Mouse (Mus musculus) CH12.LX (cell line): ENCODE results near the gene Rpl6. TPM values are rescaled to one million over a fixed set of nuclear protein-coding genes. Genes with fewer than 3 reads are reported as not detected.

Experiments used
- DNase-seq: peaks from one replicate; pipeline ENCODE4 v3.0.0-alpha.2; 2013; ENCODE audit errors: extremely low read depth
- H3K27ac ChIP-seq: 2 replicates; pipeline ENCODE4 v1.5.1; 2012; ENCODE audit warnings: low read depth, mild to moderate bottlenecking, control low read depth, moderate library complexity; ENCODE audit not compliant: insufficient read depth
- H3K27me3 ChIP-seq: replicated peaks from 2 replicates; pipeline ENCODE3; 2012; ENCODE audit warnings: inconsistent platforms
- H3K36me3 ChIP-seq, 2 experiments: replicated peaks in 1 of 2; 2 replicates each; pipeline versions ENCODE3 to v1.6.1; 2012; ENCODE audit warnings: inconsistent platforms in 1 of 2, low read length in 1 of 2, mild to moderate bottlenecking in 1 of 2, mixed read lengths in 1 of 2, moderate library complexity in 1 of 2; ENCODE audit not compliant: control insufficient read depth in 1 of 2, insufficient read depth in 1 of 2
- H3K4me1 ChIP-seq, 2 experiments: 2 replicates each; pipeline ENCODE4 v1.6.1; 2012; ENCODE audit warnings: inconsistent platforms in 1 of 2, moderate library complexity in 1 of 2; ENCODE audit not compliant: insufficient read depth in 2 of 2, control insufficient read depth in 1 of 2
- H3K4me2 ChIP-seq: 2 replicates; pipeline ENCODE4 v1.6.1; 2012; ENCODE audit warnings: low read depth, mild to moderate bottlenecking, control low read depth; ENCODE audit not compliant: poor library complexity, insufficient read depth, severe bottlenecking
- H3K4me3 ChIP-seq, 3 experiments: fragments of 150-350 bp in 1 of 3; sonication (generic) in 1 of 3; replicated peaks in 1 of 3; 2 replicates each; pipeline versions ENCODE3 to v1.5.1; 2011 to 2012; ENCODE audit warnings: low read depth in 2 of 3, low read length in 2 of 3, mild to moderate bottlenecking in 2 of 3, moderate library complexity in 2 of 3, control low read depth in 1 of 3, improper control_type of control experiment in 1 of 3, inconsistent platforms in 1 of 3, mixed read lengths in 1 of 3; ENCODE audit not compliant: poor library complexity in 1 of 3
- H3K79me2 ChIP-seq: replicated peaks from 2 replicates; pipeline ENCODE4 v1.6.1; 2012; ENCODE audit warnings: mild to moderate bottlenecking, moderate library complexity; ENCODE audit not compliant: control insufficient read depth, poor library complexity, insufficient read depth, severe bottlenecking; ENCODE audit errors: extremely low read depth
- H3K9ac ChIP-seq: 2 replicates; pipeline ENCODE4 v1.6.1; 2012; ENCODE audit warnings: low read depth, mild to moderate bottlenecking, control low read depth, moderate library complexity; ENCODE audit not compliant: insufficient read depth
- H3K9me3 ChIP-seq: replicated peaks from 2 replicates; pipeline ENCODE3; 2012; ENCODE audit warnings: low read length, inconsistent platforms, mixed read lengths
- CTCF ChIP-seq, 2 experiments: IDR thresholded peaks in 1 of 2; conservative IDR thresholded peaks in 1 of 2; 2 replicates each; pipeline ENCODE4 v1.5.1; 2011 to 2012; ENCODE audit warnings: low read depth in 2 of 2, low read length in 2 of 2, improper control_type of control experiment in 1 of 2, inconsistent platforms in 1 of 2, mild to moderate bottlenecking in 1 of 2, moderate library complexity in 1 of 2
- ELF1 ChIP-seq: IDR thresholded peaks from 2 replicates; pipeline ENCODE4 v1.6.1; 2014; ENCODE audit warnings: low read depth, mild to moderate bottlenecking, inconsistent platforms, low read length, improper control_type of control experiment
- EP300 ChIP-seq: IDR thresholded peaks from 2 replicates; pipeline ENCODE4 v1.6.1; 2011; ENCODE audit warnings: low read length, improper control_type of control experiment
- ETS1 ChIP-seq: conservative IDR thresholded peaks from 2 replicates; pipeline ENCODE4 v1.6.1; 2012; ENCODE audit warnings: low read depth, mild to moderate bottlenecking, inconsistent platforms, low read length, improper control_type of control experiment, moderate library complexity
- JUND ChIP-seq: conservative IDR thresholded peaks from 2 replicates; pipeline ENCODE4 v1.6.1; 2011; ENCODE audit warnings: low read depth, low read length, improper control_type of control experiment
- MYC ChIP-seq: IDR thresholded peaks from 2 replicates; pipeline ENCODE4 v1.6.1; 2011; ENCODE audit warnings: low read depth, mild to moderate bottlenecking, improper control_type of control experiment, low read length
- NELFE ChIP-seq: IDR thresholded peaks from 2 replicates; pipeline ENCODE4 v1.6.1; 2011; ENCODE audit warnings: low read depth, low read length, improper control_type of control experiment
- NRF1 ChIP-seq: IDR thresholded peaks from 2 replicates; pipeline ENCODE4 v1.6.1; 2014; ENCODE audit warnings: low read depth, mild to moderate bottlenecking, inconsistent platforms, low read length, improper control_type of control experiment, moderate library complexity
- PAX5 ChIP-seq: IDR thresholded peaks from 2 replicates; pipeline ENCODE4 v1.6.1; 2012; ENCODE audit warnings: low read length, inconsistent platforms, mixed read lengths
- RAD21 ChIP-seq: IDR thresholded peaks from 2 replicates; pipeline ENCODE4 v1.6.1; 2011; ENCODE audit warnings: low read depth, mild to moderate bottlenecking, low read length, improper control_type of control experiment, moderate library complexity
- RCOR1 ChIP-seq: conservative IDR thresholded peaks from 2 replicates; pipeline ENCODE4 v1.6.1; 2012; ENCODE audit warnings: low read depth, mild to moderate bottlenecking, inconsistent platforms, low read length, improper control_type of control experiment
- TBP ChIP-seq: conservative IDR thresholded peaks from 2 replicates; pipeline ENCODE4 v1.6.1; 2011; ENCODE audit warnings: low read depth, low read length, improper control_type of control experiment
- TCF12 ChIP-seq: IDR thresholded peaks from 2 replicates; pipeline ENCODE4 v1.6.1; 2014; ENCODE audit warnings: low read depth, mild to moderate bottlenecking, inconsistent platforms, low read length, improper control_type of control experiment
- USF1 ChIP-seq: IDR thresholded peaks from 2 replicates; pipeline ENCODE4 v1.6.1; 2014; ENCODE audit warnings: low read depth, mild to moderate bottlenecking, inconsistent platforms, low read length, improper control_type of control experiment
- USF2 ChIP-seq: conservative IDR thresholded peaks from 2 replicates; pipeline ENCODE4 v1.6.1; 2011; ENCODE audit warnings: low read depth, low read length, improper control_type of control experiment
- ZKSCAN1 ChIP-seq: IDR thresholded peaks from 2 replicates; pipeline ENCODE4 v1.6.1; 2012; ENCODE audit warnings: low read depth, inconsistent platforms, low read length, improper control_type of control experiment, borderline replicate concordance
- ZMIZ1 ChIP-seq: IDR thresholded peaks from 2 replicates; pipeline ENCODE4 v1.6.1; 2012; ENCODE audit warnings: low read depth, mild to moderate bottlenecking, inconsistent platforms, low read length, improper control_type of control experiment
- dilution Hi-C: fragments of 300-500 bp; cut with MboI; formaldehyde crosslinking; loops from 2 replicates; pipeline ENCODE4 v1.14.3; 2020; ENCODE audit warnings: low sequenced_read_pairs; ENCODE audit not compliant: extremely low pct_unique_long_range_greater_than_20kb, extremely low pct_ligation_motif_present
- in situ Hi-C: fragments of 300-500 bp; cut with MboI; formaldehyde crosslinking; loops from 3 replicates; pipeline ENCODE4 v1.14.3; 2019; ENCODE audit warnings: low sequenced_read_pairs, low pct_ligation_motif_present, low pct_unique_long_range_greater_than_20kb, mixed read lengths
- polyA plus RNA-seq: library from polyadenylated mRNA; unstranded; fragments of >175 nt; gene quantifications from 2 replicates; pipeline ENCODE4 v1.2.1, GENCODE M21; 2012; ENCODE audit warnings: low read depth; ENCODE audit not compliant: insufficient read length
- total RNA-seq, 2 experiments: library from RNA; depleted of rRNA; stranded (reverse); fragments of 300-350 nt in 1 of 2; fragments of >200 nt in 1 of 2; gene quantifications; 2 replicates each; pipeline ENCODE4 v1.2.3; 2012 to 2014

Rpl6 gene
- total and polyA plus RNA-seq, 3 experiments: 2,433 to 2,694 (median 2,607) TPM

GRCm38 (mm10) chr5:121233726-121234125, 29.4 kb downstream of the Rpl6 start:
- dilution Hi-C loops: no loop called here
- Histone ChIP-seq H3K79me2 (peaks cover under 1% of the 10 kb centered on the region), H3K36me3 (peaks cover 0 to 14% of the 10 kb centered on the region in 2 experiments), H3K4me3 (no peak overlapping the region), H3K9ac (no peak overlapping the region), H3K4me2 (no peak overlapping the region), H3K27me3 (no peaks in the 10 kb centered on the region), H3K27ac (no peak overlapping the region), H3K9me3 (no peaks in the 10 kb centered on the region), H3K4me1 (peaks cover 2 to 11% of the 10 kb centered on the region in 2 experiments; a peak in 2 of 4 replicates)
- in situ Hi-C loops: no loop called here
- TF ChIP-seq TCF12 (no peak), RCOR1 (no peak), TBP (no peak)
- DNase-seq: no peak

- Histone ChIP-seq H3K9me3 (no peaks in the 10 kb centered on the region), H3K27ac (no peak overlapping the region), H3K4me2 (no peak overlapping the region), H3K36me3 (peaks cover 0 to 7% of the 10 kb centered on the region in 2 experiments), H3K4me3 (no peak overlapping the region), H3K27me3 (no peaks in the 10 kb centered on the region), H3K4me1 (peaks cover 0 to 5% of the 10 kb centered on the region in 2 experiments; a peak in 1 of 4 replicates), H3K79me2 (peaks cover 2% of the 10 kb centered on the region; the same call in 1 of the 2 replicates), H3K9ac (no peak overlapping the region)
- no peak for DNase-seq
- in situ Hi-C loops (no loop called here), dilution Hi-C loops (no loop called here)
- TF ChIP-seq USF2: no peak
- no peak for TF ChIP-seq MYC
- TF ChIP-seq CTCF (conservative IDR thresholded peaks at IDR 0.05 in 1 of 2, IDR thresholded peaks at IDR 0.05 in 1 of 2; ENCODE audit: low read depth in 2 of 2, low read length in 2 of 2): no peak
- TF ChIP-seq NRF1: no peak
- TF ChIP-seq RAD21: no peak
- no peak for TF ChIP-seq USF1
- TF ChIP-seq ZKSCAN1: no peak
- no peak for TF ChIP-seq ETS1
- TF ChIP-seq NELFE: no peak
- TF ChIP-seq ZMIZ1: no peak
- TF ChIP-seq ELF1: no peak
- TF ChIP-seq JUND: no peak
- TF ChIP-seq EP300: no peak
- no peak for TF ChIP-seq PAX5
These were observed 31.9 kb downstream of the Rpl6 start for GRCm38 (mm10) chr5:121236171-121236570.
